Mouse (Mus musculus): Measurements from ENCODE around the gene Aoc2.
"Not testable (repeated sequence)": the region's sequence is repeated elsewhere in the genome, so short reads cannot be mapped to it uniquely, and the experiment has no call there.

Aoc2 gene

DNA sequence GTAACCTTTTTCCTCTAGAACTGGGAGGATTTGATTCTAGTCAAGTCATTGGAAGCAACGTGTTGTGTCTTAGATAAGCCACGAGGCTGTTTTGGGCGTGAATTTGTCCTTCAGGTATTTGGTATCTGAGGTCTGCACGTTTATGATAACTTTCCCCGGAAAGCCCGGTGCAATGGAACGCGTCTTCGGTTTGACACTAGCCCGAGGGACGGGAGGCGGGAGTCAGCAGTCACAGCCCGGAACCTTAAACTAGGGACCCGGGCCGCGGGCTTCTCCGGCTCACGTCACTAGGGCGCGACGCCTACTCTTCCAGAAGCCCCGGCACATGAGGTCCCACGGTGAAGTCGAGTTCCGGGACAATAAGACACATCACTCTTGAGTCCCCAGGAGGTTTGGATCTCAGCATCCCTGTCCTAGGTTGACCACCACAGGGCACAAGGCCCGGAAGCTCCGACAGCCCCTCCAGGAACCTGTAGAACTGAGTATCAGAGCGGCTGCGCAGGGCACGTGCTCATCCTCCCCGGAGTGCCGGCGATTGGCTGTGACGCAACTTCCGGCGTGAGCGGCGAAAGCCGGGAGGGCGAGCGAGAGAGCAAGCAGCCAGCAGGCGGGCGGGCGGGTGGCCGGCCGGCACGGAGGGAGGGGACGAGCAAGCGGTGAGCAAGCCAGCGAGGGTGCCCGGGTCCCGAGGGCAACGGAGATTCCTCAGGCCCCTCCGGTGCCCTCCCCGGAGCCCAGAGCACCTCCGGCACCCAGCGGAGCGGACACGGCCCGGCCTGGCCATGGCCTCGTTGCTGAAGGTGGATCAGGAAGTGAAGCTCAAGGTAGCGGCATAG lies 9.0 kb upstream of the Aoc2 start, which contains the start of gene Psme3:
Psme3 (plus strand) TSS at position 549 of the 836 bp plus-strand sequence.
- peak; percentile 93 to 95 for DNase-seq (ENCODE audit: low spot score in 2 of 2)

DNA sequence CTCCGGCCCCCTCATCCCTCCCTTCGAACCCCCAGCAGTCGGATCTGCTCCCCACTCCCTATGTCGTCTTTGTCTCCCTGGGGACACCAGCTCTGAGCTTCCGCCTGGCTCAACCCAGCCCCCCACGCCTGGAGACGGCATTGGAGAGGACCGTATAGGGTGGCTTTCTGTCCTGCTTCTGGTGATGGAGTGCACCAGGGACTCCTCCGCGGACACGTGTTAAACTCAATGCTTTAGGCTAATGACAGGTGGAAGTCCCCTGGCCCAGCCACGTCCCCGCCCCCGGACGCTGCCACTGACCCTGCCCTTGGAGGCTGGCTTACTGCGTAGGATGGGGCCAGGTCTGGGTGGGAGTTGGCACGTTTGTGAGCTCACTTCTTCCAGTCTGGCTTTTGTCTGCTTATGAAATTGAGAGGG lies 8.4 kb upstream of the Aoc2 start:
- peak; percentile 65 to 73 for DNase-seq (ENCODE audit: low spot score in 2 of 2)

DNA sequence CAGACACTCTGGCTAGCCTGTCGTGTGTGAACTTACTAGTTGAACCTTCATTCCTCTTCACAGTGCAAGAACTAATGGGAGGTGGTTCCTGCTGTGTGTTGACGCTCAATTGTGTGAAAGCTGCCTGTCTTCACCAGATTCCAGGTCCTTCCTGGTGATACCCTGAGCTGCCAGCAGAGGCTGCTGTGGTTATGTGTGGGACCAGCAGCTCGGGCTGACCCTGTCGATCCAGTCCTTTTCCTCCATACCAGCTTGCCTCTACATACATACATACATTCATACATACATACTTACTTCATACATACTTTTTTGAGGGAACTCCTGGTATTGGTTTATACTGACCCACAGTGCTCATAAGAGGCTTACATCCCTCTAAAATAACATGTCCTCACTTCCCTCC lies 1.3 kb upstream of the Aoc2 start:
- peak in 1 of 2 experiments; percentile 69 for DNase-seq (ENCODE audit: low spot score in 2 of 2)

DNA sequence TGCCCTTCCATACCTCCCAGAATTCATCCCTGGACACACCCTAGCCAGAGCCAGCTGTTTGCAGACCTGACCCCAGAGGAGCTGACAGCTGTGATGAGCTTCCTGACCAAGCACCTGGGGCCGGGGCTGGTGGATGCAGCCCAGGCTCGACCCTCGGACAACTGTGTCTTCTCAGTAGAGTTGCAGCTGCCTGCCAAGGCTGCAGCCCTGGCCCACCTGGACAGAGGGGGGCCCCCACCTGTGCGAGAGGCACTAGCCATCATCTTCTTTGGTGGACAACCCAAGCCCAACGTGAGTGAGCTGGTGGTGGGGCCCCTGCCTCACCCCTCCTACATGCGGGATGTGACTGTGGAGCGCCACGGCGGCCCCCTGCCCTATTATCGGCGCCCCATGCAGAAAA lies 338 bp downstream of the Aoc2 start:
- DNase-seq (ENCODE audit: low spot score in 2 of 2), result not testable (repeated sequence)

DNA sequence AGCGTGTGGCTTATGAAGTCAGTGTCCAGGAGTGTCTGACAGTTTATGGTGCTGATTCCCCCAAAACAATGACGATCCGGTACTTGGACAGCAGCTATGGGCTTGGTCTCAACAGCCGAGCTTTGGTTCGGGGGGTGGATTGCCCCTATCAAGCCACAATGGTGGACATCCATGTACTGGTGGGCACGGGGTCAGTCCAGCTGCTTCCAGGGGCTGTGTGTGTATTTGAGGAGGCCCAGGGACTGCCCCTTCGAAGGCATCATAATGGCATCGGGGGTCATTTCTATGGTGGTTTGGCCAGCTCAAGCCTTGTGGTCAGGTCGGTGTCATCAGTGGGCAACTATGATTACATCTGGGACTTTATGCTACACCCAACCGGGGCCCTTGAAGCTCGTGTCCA lies 1.3 kb downstream of the Aoc2 start:
- DNase-seq (ENCODE audit: low spot score in 2 of 2), result no peak

DNA sequence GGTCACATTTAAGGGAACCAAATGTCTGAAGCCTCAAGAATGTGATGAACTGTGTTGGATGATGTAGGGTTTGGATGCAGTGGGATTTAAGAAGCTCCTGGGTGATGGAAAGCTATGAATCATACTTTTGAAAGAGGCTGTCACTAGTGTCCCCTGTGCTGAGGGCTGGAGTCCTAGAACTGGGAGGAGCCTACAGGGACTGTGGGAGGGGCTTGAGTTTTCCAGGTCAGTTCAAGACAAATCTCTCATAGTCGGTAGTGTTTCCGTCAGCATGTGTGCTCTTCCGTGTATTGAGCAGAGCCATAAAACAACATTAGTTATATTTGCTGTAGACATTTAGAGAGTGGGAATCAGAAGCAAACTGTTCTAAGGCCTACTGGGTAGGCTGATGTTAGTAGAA lies 2.4 kb downstream of the Aoc2 start:
- no peak for DNase-seq (ENCODE audit: low spot score in 2 of 2)

DNA sequence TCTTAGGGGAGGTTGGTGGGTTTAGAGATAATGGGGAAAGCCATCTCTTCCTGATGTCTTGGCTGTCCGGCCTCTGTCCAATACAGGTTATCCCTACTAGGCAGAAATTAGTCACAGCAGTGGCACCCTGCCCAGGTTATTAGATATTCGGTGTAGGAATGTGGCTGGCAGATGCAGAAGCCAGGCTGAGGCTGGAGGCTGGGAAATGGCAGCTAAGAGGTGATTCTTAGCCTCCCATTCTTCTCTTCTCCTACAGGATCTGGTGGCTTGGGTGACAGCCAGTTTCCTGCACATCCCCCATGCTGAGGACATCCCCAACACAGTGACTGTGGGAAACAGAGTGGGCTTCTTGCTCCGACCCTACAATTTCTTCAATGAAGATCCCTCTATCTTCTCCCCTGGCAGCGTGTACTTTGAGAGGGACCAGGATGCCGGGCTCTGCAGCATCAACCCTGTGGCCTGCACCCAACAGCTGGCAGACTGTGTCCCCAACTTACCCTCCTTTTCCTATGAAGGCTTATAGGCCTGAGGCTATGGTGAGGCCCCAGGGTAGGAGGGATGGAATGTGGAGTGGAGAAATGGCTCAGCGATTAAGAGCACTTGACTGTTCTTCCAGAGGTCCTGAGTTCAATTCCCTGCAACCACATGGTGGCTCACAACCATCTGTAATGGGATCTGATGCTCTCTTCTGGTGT lies 4.2 kb downstream of the Aoc2 start:
- no peak for DNase-seq (ENCODE audit: low spot score in 2 of 2)

DNA sequence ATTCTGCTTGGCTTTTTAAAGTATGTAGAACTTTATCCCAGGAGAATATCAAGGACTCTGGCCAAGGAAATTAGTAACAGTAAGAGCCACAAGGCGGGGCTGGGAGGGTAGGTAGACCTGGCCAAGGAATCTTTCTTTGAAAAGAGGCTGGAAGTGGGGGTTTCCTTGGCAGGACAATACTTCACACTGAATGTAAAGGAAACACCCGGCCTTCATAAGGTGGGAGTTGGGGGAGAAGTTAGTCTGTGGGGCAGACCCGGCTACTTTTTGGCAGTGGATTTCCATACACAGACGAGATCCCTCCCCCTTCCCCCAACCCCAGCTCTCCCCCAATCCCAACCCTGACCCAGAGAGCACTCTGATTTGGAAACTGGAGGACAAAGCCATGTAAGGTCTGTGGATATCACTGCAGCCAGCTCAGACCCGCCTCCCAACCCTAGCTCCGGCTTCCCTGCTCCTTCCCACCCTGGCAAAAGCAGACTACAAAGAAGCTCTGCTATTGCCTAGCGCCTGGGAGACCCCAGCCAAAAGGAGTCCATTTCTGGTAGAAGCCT lies 5.6 kb downstream of the Aoc2 start, which contains the start of gene Aoc3:
Aoc3 (plus strand) TSS at position 235 of the 554 bp plus-strand sequence.
- DNase-seq (ENCODE audit: low spot score in 2 of 2), result no peak

DNA sequence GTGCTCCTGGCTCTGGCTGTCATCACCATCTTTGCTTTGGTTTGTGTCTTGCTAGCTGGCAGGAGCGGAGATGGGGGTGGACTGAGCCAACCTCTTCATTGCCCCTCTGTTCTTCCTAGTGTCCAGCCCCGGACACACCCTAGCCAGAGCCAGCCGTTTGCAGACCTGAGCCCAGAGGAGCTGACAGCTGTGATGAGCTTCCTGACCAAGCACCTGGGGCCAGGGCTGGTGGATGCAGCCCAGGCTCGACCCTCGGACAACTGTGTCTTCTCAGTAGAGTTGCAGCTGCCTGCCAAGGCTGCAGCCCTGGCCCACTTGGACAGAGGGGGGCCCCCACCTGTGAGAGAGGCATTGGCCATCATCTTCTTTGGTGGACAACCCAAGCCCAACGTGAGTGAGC lies 6.1 kb downstream of the Aoc2 start:
- not testable (repeated sequence) for DNase-seq (ENCODE audit: low spot score in 2 of 2)

DNA sequence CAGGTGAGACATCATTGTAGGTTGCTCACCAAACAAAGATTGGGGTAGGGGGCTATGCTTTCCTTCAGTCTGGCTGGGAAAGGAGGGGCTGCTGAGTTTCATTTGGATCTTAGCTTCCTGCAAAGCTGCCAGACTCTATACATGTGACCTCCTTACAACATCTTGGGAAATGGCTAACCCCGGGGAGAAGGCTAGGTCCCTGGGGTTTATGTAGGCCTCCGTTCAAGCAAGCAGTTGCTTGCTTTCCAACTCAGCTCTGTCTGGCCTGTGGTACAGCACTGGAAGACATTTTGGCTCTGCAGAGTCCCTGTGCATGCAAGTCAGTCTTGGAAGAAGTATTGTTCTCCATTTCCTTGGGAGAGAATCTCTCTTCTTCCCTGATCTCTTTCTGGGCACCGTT lies 7.7 kb downstream of the Aoc2 start:
- DNase-seq (ENCODE audit: low spot score in 2 of 2), result no peak

DNA sequence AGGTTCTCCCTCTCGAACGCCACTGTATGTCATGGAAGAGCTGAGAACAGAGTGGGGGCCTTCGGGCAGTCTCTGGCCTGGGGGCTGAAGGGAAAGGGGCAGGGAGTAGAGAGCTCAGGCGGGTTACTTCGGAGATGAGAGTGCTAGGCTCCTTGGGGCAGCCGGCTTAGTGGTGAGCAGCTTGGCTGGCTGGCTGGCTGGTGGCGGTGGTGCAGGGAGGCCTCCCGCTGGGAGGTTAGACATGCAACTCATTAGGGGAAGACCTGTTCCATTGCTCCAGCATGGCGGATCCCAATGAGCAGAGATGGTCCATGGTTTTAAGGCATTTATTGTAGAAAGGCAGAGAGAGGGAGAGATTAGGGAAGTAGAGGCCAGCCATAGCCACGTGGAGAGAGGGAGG lies 9.2 kb downstream of the Aoc2 start:
- DNase-seq (ENCODE audit: low spot score in 2 of 2), result no peak

DNA sequence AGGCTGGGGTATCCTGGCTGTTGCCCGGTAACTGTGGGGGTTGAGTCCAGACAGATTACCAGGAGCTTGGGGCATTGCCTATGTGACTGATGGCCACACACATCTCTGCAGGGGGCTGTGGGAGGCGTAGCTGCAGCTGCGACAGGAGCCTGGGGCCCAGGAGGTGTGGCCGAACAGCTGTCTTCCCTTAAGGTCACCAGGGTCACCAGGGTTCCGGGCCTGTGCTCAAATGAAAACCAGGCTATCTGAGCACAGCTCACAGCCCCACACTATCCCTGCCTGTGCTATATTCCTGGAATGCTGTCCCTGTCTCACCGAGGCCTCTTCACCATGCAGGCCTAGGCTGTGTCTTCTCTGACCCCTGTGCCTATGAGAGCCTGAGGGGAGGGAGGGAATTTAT lies 9.7 kb downstream of the Aoc2 start:
- no peak for DNase-seq (ENCODE audit: low spot score in 2 of 2)

DNA sequence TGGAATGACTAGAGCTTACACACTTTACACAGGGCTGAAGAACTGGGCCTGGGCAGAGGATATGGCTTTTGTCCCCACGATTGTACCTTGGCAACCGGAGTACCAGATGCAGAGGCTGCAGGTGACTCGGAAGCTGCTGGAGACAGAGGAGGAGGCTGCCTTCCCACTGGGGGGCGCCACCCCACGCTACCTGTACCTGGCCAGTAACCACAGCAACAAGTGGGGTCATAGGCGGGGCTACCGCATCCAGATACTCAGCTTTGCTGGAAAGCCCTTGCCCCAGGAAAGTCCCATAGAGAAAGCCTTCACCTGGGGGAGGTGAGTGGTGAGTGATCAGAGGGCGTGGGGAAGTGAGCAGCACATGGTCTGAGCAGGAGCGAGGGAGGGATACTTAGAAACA lies 10.8 kb downstream of the Aoc2 start:
- no peak for DNase-seq (ENCODE audit: low spot score in 2 of 2)

DNA sequence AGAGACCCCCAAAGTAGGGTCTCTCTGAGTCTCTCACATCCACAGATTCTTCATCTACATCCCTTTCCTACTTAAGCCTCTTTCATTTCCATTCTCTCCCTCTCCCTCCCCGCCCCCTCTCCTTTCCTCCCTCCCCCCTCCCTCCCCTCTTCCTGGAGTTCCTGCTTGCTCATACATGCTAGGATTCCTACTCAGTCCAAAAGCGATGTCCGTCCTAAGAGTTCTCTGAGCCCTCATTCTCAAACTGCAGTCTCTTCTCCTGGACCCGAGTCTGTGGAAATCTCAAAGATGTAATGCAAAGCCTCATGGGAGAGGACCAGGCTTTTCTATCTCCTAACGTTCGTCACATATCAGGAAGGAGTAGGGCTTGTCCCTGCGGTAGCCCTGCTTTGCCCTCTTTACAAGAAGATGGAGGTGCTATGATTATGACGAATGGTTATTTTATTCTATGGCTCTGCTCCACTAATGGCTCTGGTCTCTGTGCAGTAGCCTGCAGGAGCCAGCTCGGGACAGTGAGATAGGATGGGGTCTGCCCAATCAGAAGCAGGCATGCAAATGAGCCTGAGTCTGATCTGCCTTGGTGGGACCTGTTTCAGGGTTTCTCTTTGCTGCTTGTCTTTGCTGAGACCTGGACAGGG lies 13.4 kb downstream of the Aoc2 start:
- DNase-seq (ENCODE audit: low spot score in 2 of 2), result peak in 1 of 2 experiments; percentile 43

DNA sequence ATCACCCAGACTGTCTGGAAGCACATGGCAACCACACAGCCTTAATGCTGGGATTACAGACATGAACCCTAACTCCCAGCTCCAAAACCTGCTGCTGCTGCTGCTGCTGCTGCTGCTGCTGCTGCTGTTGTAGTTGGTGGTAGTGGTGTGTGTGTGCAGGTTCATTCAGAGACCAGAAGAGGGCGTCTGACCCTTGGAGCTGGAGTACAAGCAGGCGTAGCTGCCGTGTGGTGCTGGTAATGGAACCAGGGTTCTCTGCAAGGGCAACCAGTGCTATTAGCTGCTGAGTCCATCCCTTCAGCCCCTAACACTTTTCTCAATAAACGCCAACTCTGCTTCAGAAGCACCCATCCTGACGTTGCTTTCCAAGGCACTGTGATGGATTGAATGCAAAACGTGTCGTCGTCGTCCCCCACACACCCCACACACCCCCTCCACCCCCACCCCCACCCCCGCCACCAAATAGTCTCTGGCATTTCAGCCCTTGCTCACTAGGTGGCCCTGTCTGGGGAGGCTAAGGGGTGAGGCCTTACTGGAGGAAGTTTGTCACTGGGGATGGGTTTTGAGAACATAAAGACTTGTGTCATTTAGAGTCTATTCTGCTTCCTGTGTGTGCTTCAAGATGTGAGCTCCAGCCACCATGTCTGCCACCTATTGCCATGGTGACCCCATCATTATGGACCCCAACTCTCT lies 22.4 kb downstream of the Aoc2 start:
- no peak for DNase-seq (ENCODE audit: low spot score in 2 of 2)

DNA sequence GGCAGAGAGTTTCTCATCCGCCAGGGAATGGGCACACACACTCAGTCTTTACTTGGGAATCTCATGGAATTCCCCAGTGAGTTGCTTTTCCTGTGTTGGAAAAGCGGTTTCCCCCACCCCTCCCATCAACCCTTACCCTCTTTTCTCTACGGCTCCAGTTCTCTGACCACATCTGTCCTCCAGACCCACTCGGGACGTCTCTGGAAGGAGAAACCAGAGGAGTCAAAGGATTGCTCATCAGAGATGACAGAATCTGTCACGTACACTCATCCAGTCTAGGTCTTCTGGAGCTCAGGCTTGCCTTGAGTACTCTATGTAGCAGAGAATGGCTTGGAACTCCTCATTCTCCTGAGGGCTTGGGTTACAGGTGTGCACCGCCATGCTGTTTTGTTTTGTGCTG lies 23.9 kb downstream of the Aoc2 start:
- DNase-seq (ENCODE audit: low spot score in 2 of 2), result no peak

DNA sequence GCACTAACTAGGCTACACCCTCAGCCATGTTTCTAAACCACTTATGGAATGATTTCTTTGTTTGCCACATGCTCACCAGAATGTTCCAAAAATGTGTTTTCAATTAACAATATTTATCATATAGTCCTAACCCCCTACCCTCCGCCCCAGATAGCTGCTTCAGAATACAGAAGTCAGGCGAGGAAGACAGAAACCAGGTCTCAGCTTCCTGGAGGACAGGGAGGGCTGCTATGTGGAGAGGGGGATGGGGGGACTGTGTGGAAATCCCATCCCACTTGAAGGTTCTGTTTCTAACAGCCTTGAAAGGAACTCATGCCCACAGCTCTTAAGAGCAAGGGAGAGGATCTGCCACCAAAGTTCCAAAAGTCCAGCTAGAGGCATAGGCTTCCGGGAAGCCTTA lies 24.4 kb downstream of the Aoc2 start:
- DNase-seq (ENCODE audit: low spot score in 2 of 2), result no peak

DNA sequence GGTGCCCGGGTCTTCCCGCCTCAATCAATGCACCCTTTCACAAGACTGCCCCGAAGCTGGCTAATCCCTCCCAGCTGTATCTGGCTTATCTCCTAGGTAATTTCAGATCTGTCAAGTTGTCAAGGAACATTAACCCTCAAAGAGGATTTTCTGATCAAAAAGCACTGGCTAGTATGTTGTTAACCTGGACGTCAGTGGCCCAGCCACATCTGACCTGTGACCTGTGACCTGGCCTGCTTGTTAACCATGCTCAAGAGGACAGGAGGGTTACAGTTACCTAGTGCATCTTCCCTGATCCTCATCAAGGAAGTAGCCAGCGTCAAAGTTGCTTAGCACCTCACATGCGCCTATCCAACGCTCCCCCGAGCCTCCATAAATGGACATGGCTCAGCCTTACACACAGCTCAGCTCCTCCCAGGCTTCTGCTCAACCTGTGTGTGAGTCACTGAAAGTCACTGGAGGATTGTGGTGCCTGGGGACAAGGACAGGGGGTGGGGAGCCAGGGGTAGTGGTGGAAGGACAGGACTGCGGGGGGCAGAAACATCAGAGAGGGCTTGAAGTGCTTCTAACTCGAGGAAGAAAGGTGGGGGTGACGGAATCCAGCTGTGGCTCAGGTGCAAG lies 26.3 kb downstream of the Aoc2 start:
- DNase-seq (ENCODE audit: low spot score in 2 of 2), result no peak

DNA sequence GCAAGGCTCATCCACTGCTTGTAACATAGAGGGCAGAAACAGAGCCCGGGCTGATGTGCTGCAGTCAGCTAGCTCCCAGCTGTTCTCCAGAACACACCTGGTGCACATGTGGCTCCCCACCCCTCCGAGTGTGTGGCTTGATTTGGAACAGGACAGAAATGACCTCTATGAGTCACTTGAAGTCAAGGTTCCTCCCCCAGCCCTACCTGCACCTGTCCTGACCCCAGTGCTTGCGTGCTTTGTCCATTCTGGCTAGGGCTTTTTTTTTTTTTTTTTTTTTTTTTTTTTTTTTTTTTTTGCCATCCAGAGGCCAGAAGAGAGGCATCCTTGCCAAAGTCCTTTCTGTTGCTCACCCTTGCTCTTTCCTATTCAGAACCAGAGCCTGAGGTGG lies 26.9 kb downstream of the Aoc2 start:
- DNase-seq (ENCODE audit: low spot score in 2 of 2), result no peak

DNA sequence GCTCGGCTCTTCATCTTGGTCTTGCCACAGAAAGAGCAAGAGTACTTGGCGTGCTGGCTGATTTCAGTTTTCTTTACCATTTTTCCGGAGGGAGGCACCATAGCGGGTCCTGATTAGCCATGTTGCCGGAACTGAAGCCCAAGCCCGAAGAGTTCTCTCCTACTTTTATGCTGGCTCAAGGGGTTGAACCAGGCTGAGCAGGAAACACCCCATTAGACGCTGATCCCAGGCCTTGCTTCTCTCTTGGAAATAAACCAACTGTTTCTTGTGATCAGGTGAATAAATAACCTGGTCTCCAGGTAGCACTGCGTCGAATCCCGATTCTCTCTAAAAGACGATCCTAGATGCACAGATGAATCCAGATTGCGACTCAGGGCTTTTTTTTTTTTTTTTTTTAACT lies 28.6 kb downstream of the Aoc2 start:
- DNase-seq (ENCODE audit: low spot score in 2 of 2), result no peak

DNA sequence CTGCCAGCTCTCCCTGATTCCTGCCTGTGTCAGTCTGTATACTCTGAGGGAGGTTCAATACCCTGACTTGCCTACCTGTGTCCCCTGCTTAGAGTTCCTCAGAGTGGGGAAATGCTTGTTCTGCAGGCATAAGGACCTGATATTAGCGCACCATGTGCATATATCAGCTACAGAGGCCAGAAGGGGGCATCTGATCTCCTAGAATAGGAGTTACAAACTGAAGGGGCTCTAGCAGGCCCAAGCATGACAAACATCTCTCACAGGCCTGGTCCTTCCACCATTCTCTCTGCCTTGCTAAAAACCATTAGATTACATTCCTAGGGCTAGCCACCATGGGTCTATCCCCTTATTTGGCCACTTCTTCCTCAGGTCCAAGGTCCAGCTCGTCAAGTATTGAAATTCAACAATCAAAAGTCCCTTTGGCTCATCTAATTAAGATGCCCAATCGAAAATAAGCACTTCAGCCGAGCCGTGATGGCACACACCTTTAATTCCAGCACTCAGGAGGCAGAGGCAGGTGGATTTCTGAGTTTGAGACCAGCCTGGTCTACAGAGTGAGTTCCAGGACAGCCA lies 29.7 kb downstream of the Aoc2 start:
- DNase-seq (ENCODE audit: low spot score in 2 of 2), result no peak
